Mouse (Mus musculus): ENCODE results near the gene Eaf2. TPM values are rescaled to one million over a fixed set of nuclear protein-coding genes. Genes with fewer than 3 reads are reported as not detected.
"Not testable (repeated sequence)": the region's sequence is repeated elsewhere in the genome, so short reads cannot be mapped to it uniquely, and the experiment has no call there.

Eaf2 gene
- polyA plus RNA-seq, 1 experiment from 2014 or later, result 3.1 TPM

- no peak for DNase-seq (ENCODE audit: low spot score)
- TF ChIP-seq EP300 (optimal IDR thresholded peaks at IDR 0.05), result no peak
- TF ChIP-seq CTCF (IDR thresholded peaks at IDR 0.05; ENCODE audit: low read depth), result peak; percentile 42
- no peak for ATAC-seq (ENCODE audit: low FRiP score, low TSS enrichment)
- Histone ChIP-seq H3K4me2 (replicated peaks; ENCODE audit: low read depth) (no peak overlapping the region), H3K27ac (replicated peaks) (no peak overlapping the region), H3K4me1 (replicated peaks; ENCODE audit: control insufficient read depth, insufficient read depth) (no peaks in the 10 kb centered on the region), H3K4me3 (ENCODE audit: low read depth, low read length) (no peak overlapping the region), H3K36me3 (ENCODE audit: control insufficient read depth, insufficient read depth, low read length) (no peaks in the 10 kb centered on the region), H3K9ac (ENCODE audit: low read length) (no peak overlapping the region), H3K27me3 (ENCODE audit: control insufficient read depth, insufficient read depth, low read length) (no peaks in the 10 kb centered on the region), H3K9me3 (ENCODE audit: control insufficient read depth, low read length) (no peaks in the 10 kb centered on the region)
- 72% methylated on average over 5 of the region's 5 CpGs for WGBS
Observed at GRCm38 (mm10) chr16:36877316-36877715, 2.5 kb upstream of the Eaf2 start.

GRCm38 (mm10) chr16:36875276-36875851 is 561 bp upstream of the Eaf2 start:
- ATAC-seq (ENCODE audit: low FRiP score, low TSS enrichment) (peak; percentile 43), DNase-seq (ENCODE audit: low spot score) (no peak)
- no peaks in the 10 kb centered on the region for H3K4me1 ChIP-seq (replicated peaks; ENCODE audit: control insufficient read depth, insufficient read depth)
- peak overlapping the region; percentile 62 for H3K4me2 ChIP-seq (replicated peaks; ENCODE audit: low read depth)
- no peaks in the 10 kb centered on the region for H3K27me3 ChIP-seq (ENCODE audit: control insufficient read depth, insufficient read depth, low read length)
- 0 out of 2 replicates have a peak, but pooled peaks cover 2% of the 10 kb centered on the region for H3K36me3 ChIP-seq (ENCODE audit: control insufficient read depth, insufficient read depth, low read length)
- peak overlapping the region; percentile 90 for H3K9ac ChIP-seq (ENCODE audit: low read length)
- no peaks in the 10 kb centered on the region for H3K9me3 ChIP-seq (ENCODE audit: control insufficient read depth, low read length)
- H3K4me3 ChIP-seq (ENCODE audit: low read depth, low read length), result peak overlapping the region; percentile 78
- under 1% methylated on average over 46 of the region's 48 CpGs for WGBS
- TF ChIP-seq EP300 (optimal IDR thresholded peaks at IDR 0.05) (no peak), CTCF (IDR thresholded peaks at IDR 0.05; ENCODE audit: low read depth) (no peak)
- peak overlapping the region; percentile 90 for H3K27ac ChIP-seq (replicated peaks)

- H3K9me3 ChIP-seq (ENCODE audit: control insufficient read depth, low read length), result no peaks in the 10 kb centered on the region
- no peak for ATAC-seq (ENCODE audit: low FRiP score, low TSS enrichment)
- DNase-seq (ENCODE audit: low spot score), result no peak
- WGBS, result 92% methylated on average over 2 of the region's 2 CpGs
- TF ChIP-seq EP300 (optimal IDR thresholded peaks at IDR 0.05), result no peak
- TF ChIP-seq CTCF (IDR thresholded peaks at IDR 0.05; ENCODE audit: low read depth), result no peak
- no peak overlapping the region for H3K4me2 ChIP-seq (replicated peaks; ENCODE audit: low read depth)
- no peaks in the 10 kb centered on the region for H3K4me1 ChIP-seq (replicated peaks; ENCODE audit: control insufficient read depth, insufficient read depth)
- no peak overlapping the region for H3K9ac ChIP-seq (ENCODE audit: low read length)
- H3K27ac ChIP-seq (replicated peaks), result no peak overlapping the region
- H3K4me3 ChIP-seq (ENCODE audit: low read depth, low read length), result no peak overlapping the region
- peaks cover 2% of the 10 kb centered on the region; the same call in 1 of the 2 replicates for H3K36me3 ChIP-seq (ENCODE audit: control insufficient read depth, insufficient read depth, low read length)
- H3K27me3 ChIP-seq (ENCODE audit: control insufficient read depth, insufficient read depth, low read length), result no peaks in the 10 kb centered on the region
Observed at GRCm38 (mm10) chr16:36869442-36869841, 5.4 kb downstream of the Eaf2 start.

GRCm38 (mm10) chr16:36863585-36863984 is 11.2 kb downstream of the Eaf2 start:
- ATAC-seq (ENCODE audit: low FRiP score, low TSS enrichment), result no peak
- 85% methylated on average over 3 of the region's 3 CpGs for WGBS

GRCm38 (mm10) chr16:36851202-36851601 is 23.6 kb downstream of the Eaf2 start:
- ATAC-seq (ENCODE audit: low FRiP score, low TSS enrichment) (no peak), DNase-seq (ENCODE audit: low spot score) (no peak)
- Histone ChIP-seq H3K4me1 (replicated peaks; ENCODE audit: control insufficient read depth, insufficient read depth) (no peaks in the 10 kb centered on the region), H3K9ac (ENCODE audit: low read length) (no peak overlapping the region), H3K9me3 (ENCODE audit: control insufficient read depth, low read length) (no peaks in the 10 kb centered on the region), H3K27me3 (ENCODE audit: control insufficient read depth, insufficient read depth, low read length) (no peaks in the 10 kb centered on the region), H3K4me2 (replicated peaks; ENCODE audit: low read depth) (no peak overlapping the region), H3K36me3 (ENCODE audit: control insufficient read depth, insufficient read depth, low read length) (peaks cover under 1% of the 10 kb centered on the region; the same call in 1 of the 2 replicates), H3K4me3 (ENCODE audit: low read depth, low read length) (no peak overlapping the region), H3K27ac (replicated peaks) (no peak overlapping the region)
- TF ChIP-seq EP300 (optimal IDR thresholded peaks at IDR 0.05), result no peak
- no peak for TF ChIP-seq CTCF (IDR thresholded peaks at IDR 0.05; ENCODE audit: low read depth)
- 96% methylated on average over 3 of the region's 3 CpGs for WGBS

More at GRCm38 (mm10) chr16:36863585-36863984, 11.2 kb downstream of the Eaf2 start:
- Histone ChIP-seq H3K4me2 (replicated peaks; ENCODE audit: low read depth) (no peak overlapping the region), H3K27ac (replicated peaks) (no peak overlapping the region), H3K9me3 (ENCODE audit: control insufficient read depth, low read length) (no peaks in the 10 kb centered on the region), H3K4me3 (ENCODE audit: low read depth, low read length) (no peak overlapping the region), H3K4me1 (replicated peaks; ENCODE audit: control insufficient read depth, insufficient read depth) (no peaks in the 10 kb centered on the region), H3K9ac (ENCODE audit: low read length) (no peak overlapping the region), H3K27me3 (ENCODE audit: control insufficient read depth, insufficient read depth, low read length) (no peaks in the 10 kb centered on the region), H3K36me3 (ENCODE audit: control insufficient read depth, insufficient read depth, low read length) (no peaks in the 10 kb centered on the region; the same call in 1 of the 2 replicates)
- TF ChIP-seq CTCF (IDR thresholded peaks at IDR 0.05; ENCODE audit: low read depth) (no peak), EP300 (optimal IDR thresholded peaks at IDR 0.05) (no peak)
- DNase-seq (ENCODE audit: low spot score), result no peak

- not testable (repeated sequence) for H3K9me3 ChIP-seq (ENCODE audit: control insufficient read depth, low read length); H3K27ac ChIP-seq (replicated peaks); H3K4me1 ChIP-seq (replicated peaks; ENCODE audit: control insufficient read depth, insufficient read depth); ATAC-seq (ENCODE audit: low FRiP score, low TSS enrichment); H3K4me3 ChIP-seq (ENCODE audit: low read depth, low read length); DNase-seq (ENCODE audit: low spot score); H3K4me2 ChIP-seq (replicated peaks; ENCODE audit: low read depth); H3K36me3 ChIP-seq (ENCODE audit: control insufficient read depth, insufficient read depth, low read length); H3K9ac ChIP-seq (ENCODE audit: low read length); H3K27me3 ChIP-seq (ENCODE audit: control insufficient read depth, insufficient read depth, low read length)
- WGBS, result 100% methylated on average over 1 of the region's 1 CpGs
Observed at GRCm38 (mm10) chr16:36846894-36847293, 27.9 kb downstream of the Eaf2 start.
